Mouse (Mus musculus): ENCODE measurements around the gene Tpsab1. TPM values are rescaled to one million over a fixed set of nuclear protein-coding genes. Genes with fewer than 3 reads are reported as not detected.

Gene Tpsab1
- polyA plus RNA-seq, 1 experiment: not detected

- no peaks in the 10 kb centered on the region for H3K36me3 ChIP-seq (ENCODE audit: control insufficient read depth)
- no peak overlapping the region for H3K4me3 ChIP-seq (replicated peaks)
- H3K9me3 ChIP-seq (ENCODE audit: control insufficient read depth, low read length): no peaks in the 10 kb centered on the region
- H3K4me1 ChIP-seq (ENCODE audit: control insufficient read depth): no peaks in the 10 kb centered on the region
- TF ChIP-seq TAL1 (IDR thresholded peaks at IDR 0.05; ENCODE audit: low read length) (no peak), GATA1 (IDR thresholded peaks at IDR 0.05; ENCODE audit: low read length) (no peak)
- H3K27me3 ChIP-seq (ENCODE audit: control insufficient read depth): no peaks in the 10 kb centered on the region
These were observed 7.1 kb downstream of the Tpsab1 start for GRCm38 (mm10) chr17:25338218-25338617.

GRCm38 (mm10) chr17:25333943-25334342, 11.4 kb downstream of the Tpsab1 start:
- Histone ChIP-seq H3K36me3 (ENCODE audit: control insufficient read depth) (no peaks in the 10 kb centered on the region), H3K9me3 (ENCODE audit: control insufficient read depth, low read length) (no peaks in the 10 kb centered on the region), H3K4me1 (ENCODE audit: control insufficient read depth) (no peaks in the 10 kb centered on the region), H3K27me3 (ENCODE audit: control insufficient read depth) (no peaks in the 10 kb centered on the region), H3K4me3 (replicated peaks) (no peak overlapping the region)
- TF ChIP-seq GATA1 (IDR thresholded peaks at IDR 0.05; ENCODE audit: low read length) (no peak), TAL1 (IDR thresholded peaks at IDR 0.05; ENCODE audit: low read length) (no peak)

- H3K9me3 ChIP-seq (ENCODE audit: control insufficient read depth, low read length): no peaks in the 10 kb centered on the region
- TF ChIP-seq GATA1 (IDR thresholded peaks at IDR 0.05; ENCODE audit: low read length) (no peak), TAL1 (IDR thresholded peaks at IDR 0.05; ENCODE audit: low read length) (no peak)
- H3K4me3 ChIP-seq (replicated peaks): no peak overlapping the region
- H3K27me3 ChIP-seq (ENCODE audit: control insufficient read depth): no peaks in the 10 kb centered on the region
- no peaks in the 10 kb centered on the region for H3K36me3 ChIP-seq (ENCODE audit: control insufficient read depth)
- no peaks in the 10 kb centered on the region for H3K4me1 ChIP-seq (ENCODE audit: control insufficient read depth)
These were observed 13.0 kb downstream of the Tpsab1 start for GRCm38 (mm10) chr17:25332321-25332720.

DNA sequence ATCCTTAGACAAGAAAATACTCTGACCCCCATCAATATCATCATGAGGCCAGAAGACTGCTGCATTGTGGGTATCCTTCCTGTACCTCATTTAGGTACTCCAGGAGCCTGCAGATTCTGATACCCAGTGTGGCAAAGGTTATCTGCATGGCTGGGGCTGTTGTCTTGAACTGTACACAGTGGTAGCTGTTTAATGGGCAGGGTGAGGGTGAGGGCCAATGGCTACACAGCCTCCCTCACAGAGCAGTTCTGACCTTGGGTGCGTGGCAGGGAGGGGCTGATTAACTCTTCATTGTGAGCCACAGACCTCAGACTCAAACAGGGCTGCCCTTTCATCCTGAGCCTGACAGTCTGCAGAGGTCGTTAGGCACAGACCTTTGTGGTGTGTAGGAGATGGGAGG, 22.4 kb downstream of the Tpsab1 start:
- no peaks in the 10 kb centered on the region for H3K9me3 ChIP-seq (ENCODE audit: control insufficient read depth, low read length)
- H3K36me3 ChIP-seq (ENCODE audit: control insufficient read depth): no peaks in the 10 kb centered on the region
- H3K27me3 ChIP-seq (ENCODE audit: control insufficient read depth): no peaks in the 10 kb centered on the region
- no peak overlapping the region for H3K4me3 ChIP-seq (replicated peaks)
- H3K4me1 ChIP-seq (ENCODE audit: control insufficient read depth): no peaks in the 10 kb centered on the region
- TF ChIP-seq GATA1 (IDR thresholded peaks at IDR 0.05; ENCODE audit: low read length): no peak
- no peak for TF ChIP-seq TAL1 (IDR thresholded peaks at IDR 0.05; ENCODE audit: low read length)

DNA sequence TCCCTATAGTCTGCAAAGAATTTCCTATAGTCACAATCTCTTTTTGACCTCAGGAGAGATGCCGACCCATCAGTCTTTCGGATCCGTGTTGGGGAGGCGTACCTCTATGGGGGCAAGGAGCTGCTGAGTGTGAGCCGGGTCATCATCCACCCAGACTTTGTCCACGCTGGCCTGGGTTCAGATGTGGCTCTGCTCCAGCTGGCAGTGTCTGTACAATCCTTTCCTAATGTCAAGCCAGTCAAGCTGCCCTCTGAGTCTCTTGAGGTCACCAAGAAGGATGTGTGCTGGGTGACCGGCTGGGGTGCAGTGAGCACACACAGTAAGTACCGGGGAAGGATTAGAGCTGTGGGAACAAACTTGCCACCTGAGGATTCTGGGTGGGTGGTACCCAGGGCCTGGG, 24.5 kb downstream of the Tpsab1 start:
- Histone ChIP-seq H3K36me3 (ENCODE audit: control insufficient read depth) (no peaks in the 10 kb centered on the region), H3K4me1 (ENCODE audit: control insufficient read depth) (no peaks in the 10 kb centered on the region), H3K4me3 (replicated peaks) (no peak overlapping the region), H3K27me3 (ENCODE audit: control insufficient read depth) (no peaks in the 10 kb centered on the region), H3K9me3 (ENCODE audit: control insufficient read depth, low read length) (no peaks in the 10 kb centered on the region)
- TF ChIP-seq TAL1 (IDR thresholded peaks at IDR 0.05; ENCODE audit: low read length) (no peak), GATA1 (IDR thresholded peaks at IDR 0.05; ENCODE audit: low read length) (no peak)

GRCm38 (mm10) chr17:25318354-25318753, 27.0 kb downstream of the Tpsab1 start, which contains the start of gene Prss29:
Gene Prss29, plus strand, starts transcription at chr17:25318654.
- Histone ChIP-seq H3K9me3 (ENCODE audit: control insufficient read depth, low read length) (no peaks in the 10 kb centered on the region), H3K27me3 (ENCODE audit: control insufficient read depth) (no peaks in the 10 kb centered on the region), H3K4me3 (replicated peaks) (no peak within 1 kb of the TSS), H3K4me1 (ENCODE audit: control insufficient read depth) (no peaks in the 10 kb centered on the region), H3K36me3 (ENCODE audit: control insufficient read depth) (no peaks in the 10 kb centered on the region)
- TF ChIP-seq GATA1 (IDR thresholded peaks at IDR 0.05; ENCODE audit: low read length): no peak
- no peak for TF ChIP-seq TAL1 (IDR thresholded peaks at IDR 0.05; ENCODE audit: low read length)

GRCm38 (mm10) chr17:25308346-25308745, 37.0 kb downstream of the Tpsab1 start, which contains the start of gene Prss28:
Gene Prss28, plus strand, starts transcription at chr17:25308646.
- Histone ChIP-seq H3K9me3 (ENCODE audit: control insufficient read depth, low read length) (no peaks in the 10 kb centered on the region), H3K36me3 (ENCODE audit: control insufficient read depth) (no peaks in the 10 kb centered on the region), H3K4me3 (replicated peaks) (no peak within 1 kb of the TSS), H3K27me3 (ENCODE audit: control insufficient read depth) (no peaks in the 10 kb centered on the region), H3K4me1 (ENCODE audit: control insufficient read depth) (no peaks in the 10 kb centered on the region)
- no peak for TF ChIP-seq TAL1 (IDR thresholded peaks at IDR 0.05; ENCODE audit: low read length)
- TF ChIP-seq GATA1 (IDR thresholded peaks at IDR 0.05; ENCODE audit: low read length): no peak

- TF ChIP-seq TAL1 (IDR thresholded peaks at IDR 0.05; ENCODE audit: low read length): no peak
- TF ChIP-seq GATA1 (IDR thresholded peaks at IDR 0.05; ENCODE audit: low read length): no peak
- H3K27me3 ChIP-seq (ENCODE audit: control insufficient read depth): peaks cover 1% of the 10 kb centered on the region; the same call in 1 of the 2 replicates
- no peak within 1 kb of the TSS for H3K4me3 ChIP-seq (replicated peaks)
- no peaks in the 10 kb centered on the region for H3K36me3 ChIP-seq (ENCODE audit: control insufficient read depth)
- H3K9me3 ChIP-seq (ENCODE audit: control insufficient read depth, low read length): no peaks in the 10 kb centered on the region
- no peaks in the 10 kb centered on the region; the same call in 1 of the 2 replicates for H3K4me1 ChIP-seq (ENCODE audit: control insufficient read depth)
These were observed 47.3 kb downstream of the Tpsab1 start, which contains the start of gene Prss34 for GRCm38 (mm10) chr17:25298094-25298493. Gene Prss34, plus strand, starts transcription at chr17:25298394.

- H3K36me3 ChIP-seq (ENCODE audit: control insufficient read depth): no peaks in the 10 kb centered on the region
- H3K9me3 ChIP-seq (ENCODE audit: control insufficient read depth, low read length): no peaks in the 10 kb centered on the region
- TF ChIP-seq GATA1 (IDR thresholded peaks at IDR 0.05; ENCODE audit: low read length) (no peak), TAL1 (IDR thresholded peaks at IDR 0.05; ENCODE audit: low read length) (no peak)
- no peaks in the 10 kb centered on the region; the same call in 1 of the 2 replicates for H3K4me1 ChIP-seq (ENCODE audit: control insufficient read depth)
- no peak overlapping the region for H3K4me3 ChIP-seq (replicated peaks)
- no peaks in the 10 kb centered on the region for H3K27me3 ChIP-seq (ENCODE audit: control insufficient read depth)
These were observed 51.3 kb downstream of the Tpsab1 start for GRCm38 (mm10) chr17:25294111-25294510.

DNA sequence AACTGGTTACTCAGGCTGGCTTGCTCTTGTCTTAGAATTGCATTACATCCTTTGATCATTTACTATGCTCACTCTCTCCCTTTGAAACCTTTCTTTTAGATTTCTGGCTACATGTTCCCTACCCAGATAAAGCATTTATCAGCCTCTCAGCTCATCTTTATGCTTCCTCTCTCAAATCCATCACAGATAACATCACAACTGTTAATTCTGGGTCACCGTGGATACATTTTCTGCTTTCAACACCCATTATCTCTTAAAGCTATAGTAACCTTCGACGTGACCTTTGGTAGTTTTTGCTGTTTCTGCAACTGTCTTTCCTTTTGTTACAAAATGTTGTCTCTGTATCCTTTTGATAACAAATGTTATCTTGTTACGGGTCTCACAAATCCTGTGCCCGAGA, 51.9 kb downstream of the Tpsab1 start:
- TF ChIP-seq TAL1 (IDR thresholded peaks at IDR 0.05; ENCODE audit: low read length): no peak
- TF ChIP-seq GATA1 (IDR thresholded peaks at IDR 0.05; ENCODE audit: low read length): no peak

More for the DNA sequence above, 51.9 kb downstream of the Tpsab1 start:
- Histone ChIP-seq H3K27me3 (ENCODE audit: control insufficient read depth) (no peaks in the 10 kb centered on the region), H3K36me3 (ENCODE audit: control insufficient read depth) (no peaks in the 10 kb centered on the region), H3K4me3 (replicated peaks) (no peak overlapping the region), H3K4me1 (ENCODE audit: control insufficient read depth) (no peaks in the 10 kb centered on the region; the same call in 1 of the 2 replicates), H3K9me3 (ENCODE audit: control insufficient read depth, low read length) (no peaks in the 10 kb centered on the region)

Other genes with a start within 250 kb of the Tpsab1 start
- 2.0 and 3.1 TPM in 2 replicates for gene Telo2, start 229.6 kb downstream of the Tpsab1 start, polyA plus RNA-seq (2012)
- gene Ptx4, start 224.8 kb downstream of the Tpsab1 start, polyA plus RNA-seq (2012): not detected in 2 replicates
- gene Clcn7, start 212.2 kb downstream of the Tpsab1 start, polyA plus RNA-seq (2012): 2.0 and 2.1 TPM in 2 replicates
- gene Ccdc154, start 183.1 kb downstream of the Tpsab1 start, polyA plus RNA-seq (2012): not detected in 2 replicates
- gene Gm38655, start 170.1 kb downstream of the Tpsab1 start, polyA plus RNA-seq (2012): not detected in 2 replicates
- gene BC003965, start 161.0 kb downstream of the Tpsab1 start, polyA plus RNA-seq (2012): 2.0 and 2.1 TPM in 2 replicates
- gene Unkl, start 157.2 kb downstream of the Tpsab1 start, polyA plus RNA-seq (2012): 5.5 and 5.8 TPM in 2 replicates
- gene Gnptg, start 105.4 kb downstream of the Tpsab1 start, polyA plus RNA-seq (2012): 1.3 and 2.1 TPM in 2 replicates
- 1.5 and 2.2 TPM in 2 replicates for gene Tsr3, start 105.4 kb downstream of the Tpsab1 start, polyA plus RNA-seq (2012)
- not detected in 2 replicates for gene Baiap3, start 89.2 kb downstream of the Tpsab1 start, polyA plus RNA-seq (2012)
- gene Ube2i, start 70.9 kb downstream of the Tpsab1 start, polyA plus RNA-seq (2012): 19.3 and 26.5 TPM in 2 replicates
- 0.28 and 0.74 TPM in 2 replicates for gene Prss34, start 47.2 kb downstream of the Tpsab1 start, polyA plus RNA-seq (2012)
- 0.08 TPM in 1 of 2 replicates, not detected in the other for gene Prss28, start 36.9 kb downstream of the Tpsab1 start, polyA plus RNA-seq (2012)
- gene Prss29, start 26.9 kb downstream of the Tpsab1 start, polyA plus RNA-seq (2012): not detected in 2 replicates
- 0.21 and 0.22 TPM in 2 replicates for gene Tpsb2, start 20.7 kb upstream of the Tpsab1 start, polyA plus RNA-seq (2012)
- gene Tpsg1, start 23.7 kb upstream of the Tpsab1 start, polyA plus RNA-seq (2012): not detected in 2 replicates
- 0.06 and 0.26 TPM in 2 replicates for gene Cacna1h, start 88.2 kb upstream of the Tpsab1 start, polyA plus RNA-seq (2012)
- not detected in 2 replicates for gene Tekt4, start 109.1 kb upstream of the Tpsab1 start, polyA plus RNA-seq (2012)
- 0.01 TPM in 1 of 2 replicates, not detected in the other for gene Sstr5, start 151.7 kb upstream of the Tpsab1 start, polyA plus RNA-seq (2012)
- not detected in 2 replicates for gene Sox8, start 225.1 kb upstream of the Tpsab1 start, polyA plus RNA-seq (2012)
- 0.91 and 1.0 TPM in 2 replicates for gene Lmf1, start 233.5 kb upstream of the Tpsab1 start, polyA plus RNA-seq (2012)